Mouse (Mus musculus) liver, embryonic 16.5 days (tissue): Measurements from ENCODE around the gene Gm49336. TPM values are rescaled to one million over a fixed set of nuclear protein-coding genes. Genes with fewer than 3 reads are reported as not detected.

Source experiments
- ATAC-seq: fragments of 200-750 bp; cut with Nextera tagmentation; 2 replicates; pipeline ENCODE4 v1.8.0; 2017; ENCODE audit warnings: low read depth, mild to moderate bottlenecking, moderate number of reproducible peaks, moderate library complexity
- H3K27ac ChIP-seq: fragments of 300-500 bp; sonication (generic); 2 replicates; pipeline ENCODE4 v1.5.1; 2014; ENCODE audit warnings: mild to moderate bottlenecking, low read length
- H3K27me3 ChIP-seq: fragments of 300-500 bp; sonication (generic); 2 replicates; pipeline ENCODE4 v1.6.1; 2014; ENCODE audit warnings: low read depth, low read length, mixed read lengths; ENCODE audit not compliant: control insufficient read depth, insufficient read depth
- H3K36me3 ChIP-seq: fragments of 300-500 bp; sonication (generic); 2 replicates; pipeline ENCODE4 v1.6.1; 2014; ENCODE audit warnings: mild to moderate bottlenecking; ENCODE audit not compliant: control insufficient read depth, insufficient read depth
- H3K4me1 ChIP-seq: fragments of 300-500 bp; sonication (generic); 2 replicates; pipeline ENCODE4 v1.6.1; 2014; ENCODE audit warnings: low read depth, low read length, mixed read lengths; ENCODE audit not compliant: control insufficient read depth
- H3K4me2 ChIP-seq: fragments of 300-500 bp; sonication (generic); 2 replicates; pipeline ENCODE4 v1.6.1; 2014; ENCODE audit warnings: low read depth, low read length, mixed read lengths
- H3K4me3 ChIP-seq: fragments of 300-500 bp; sonication (generic); 2 replicates; pipeline ENCODE4 v1.5.1; 2014; ENCODE audit warnings: low read depth, mild to moderate bottlenecking, low read length
- H3K9ac ChIP-seq: fragments of 300-500 bp; sonication (generic); 2 replicates; pipeline ENCODE4 v1.6.1; 2014; ENCODE audit warnings: low read depth, low read length
- H3K9me3 ChIP-seq: fragments of 300-500 bp; sonication (generic); replicated peaks from 2 replicates; pipeline ENCODE4 v1.6.1; 2016; ENCODE audit warnings: low read length; ENCODE audit not compliant: control insufficient read depth
- WGBS: fragments of 180-500 bp; shearing (Covaris S2); extraction: QIAGEN DNeasy Blood & Tissue Kit; methylation state at CpG from one replicate; pipeline ENCODE4 v1.1.7; 2014; ENCODE audit not compliant: insufficient replicate concordance; 5-methylcytosine and 5-hydroxymethylcytosine counted together
- polyA plus RNA-seq: library from polyadenylated mRNA; unstranded; fragments of >200 nt; fragmentation: Nextera tagmentation; extraction: Ambion mirVana; gene quantifications from 2 replicates; pipeline ENCODE4 v1.2.1, GENCODE M21; 2015

Gm49336 gene
- polyA plus RNA-seq, 1 experiment from 2014 or later: 25.0 TPM

DNA sequence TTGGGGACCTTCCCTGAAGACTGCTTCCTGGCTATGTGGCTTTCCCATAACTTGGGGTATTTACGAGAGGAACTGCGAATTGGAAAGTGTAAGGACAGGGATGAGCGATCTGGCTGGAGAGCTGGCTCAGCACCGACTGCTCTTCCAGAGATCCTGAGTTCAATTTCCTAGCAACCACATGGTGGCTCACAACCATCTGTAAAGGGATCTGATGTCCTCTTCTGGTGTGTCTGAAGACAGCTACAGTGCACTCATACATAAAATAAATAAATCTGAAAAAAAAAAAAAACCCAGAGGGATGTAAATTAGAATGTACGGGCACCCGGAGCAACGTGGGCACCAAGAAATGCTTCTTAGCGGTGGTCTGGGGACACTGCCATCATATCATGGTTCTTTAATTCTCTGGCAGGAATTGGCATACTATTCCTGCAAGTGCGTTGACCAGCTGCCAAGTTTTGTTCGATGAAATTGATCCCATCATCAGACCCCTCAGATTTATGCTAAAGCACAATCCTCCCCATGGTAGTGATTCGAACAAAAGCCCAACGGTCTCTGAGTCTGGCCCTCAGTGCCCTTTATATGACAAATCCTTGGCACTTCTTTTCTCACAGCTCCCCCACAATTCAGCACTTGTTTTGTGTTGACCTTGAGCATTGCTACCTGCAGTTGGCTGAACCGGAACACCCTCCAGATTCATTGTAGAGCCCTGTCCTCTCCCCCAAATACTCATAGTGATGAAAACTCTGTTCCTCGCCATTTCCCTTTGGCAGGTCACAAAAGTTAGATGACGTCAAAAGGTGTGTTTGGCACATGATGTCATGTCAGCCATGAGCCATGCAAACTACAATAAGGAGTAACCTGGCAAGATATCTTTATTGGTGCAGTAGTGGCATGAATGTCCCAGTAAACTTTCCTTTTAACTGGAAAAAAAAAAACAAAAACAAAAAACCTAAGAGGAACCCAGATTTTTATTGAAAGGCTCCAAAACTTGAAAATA is 995 bp upstream of the Gm49336 start:
- Histone ChIP-seq H3K4me3 (peak overlapping the region; percentile 97), H3K4me1 (peaks cover 14% of the 10 kb centered on the region), H3K27ac (peak overlapping the region; percentile 91), H3K27me3 (no peaks in the 10 kb centered on the region), H3K9me3 (no peaks in the 10 kb centered on the region), H3K4me2 (peak overlapping the region; percentile 85), H3K36me3 (no peaks in the 10 kb centered on the region), H3K9ac (peak overlapping the region; percentile 87)
- ATAC-seq: peak; percentile 0; the same call in 1 of the 2 replicates
- WGBS: 15% methylated on average over 15 of the region's 15 CpGs

DNA sequence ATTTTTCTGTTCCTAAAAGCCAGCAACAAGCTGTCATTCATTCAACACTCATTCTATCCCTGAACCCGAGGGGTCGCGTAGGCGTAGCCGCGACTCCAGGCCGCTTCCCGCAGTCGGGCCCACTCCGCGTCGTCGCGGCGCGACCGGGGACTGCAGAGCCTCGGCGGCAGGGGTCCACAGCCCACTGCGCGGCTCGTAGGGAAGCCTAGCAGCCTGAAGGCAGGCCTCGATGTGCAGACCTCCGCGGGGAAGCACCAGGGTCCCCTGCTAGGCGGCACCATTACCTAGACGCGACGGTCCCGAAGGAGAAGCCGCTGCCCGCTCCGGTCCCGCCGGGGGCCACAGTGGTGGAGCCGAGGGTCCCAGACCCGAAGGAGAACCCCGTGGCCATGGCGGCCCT is 428 bp downstream of the Gm49336 start:
- under 1% methylated on average over 39 of the region's 39 CpGs for WGBS
- no peaks in the 10 kb centered on the region for H3K36me3 ChIP-seq
- H3K9ac ChIP-seq: peak overlapping the region; percentile 99
- peak; percentile 46 for ATAC-seq
- peak overlapping the region; percentile 97 for H3K4me3 ChIP-seq
- H3K9me3 ChIP-seq: no peaks in the 10 kb centered on the region
- H3K4me1 ChIP-seq: peaks cover 6% of the 10 kb centered on the region
- no peaks in the 10 kb centered on the region for H3K27me3 ChIP-seq
- peak overlapping the region; percentile 80 for H3K4me2 ChIP-seq
- H3K27ac ChIP-seq: peak overlapping the region; percentile 91

DNA sequence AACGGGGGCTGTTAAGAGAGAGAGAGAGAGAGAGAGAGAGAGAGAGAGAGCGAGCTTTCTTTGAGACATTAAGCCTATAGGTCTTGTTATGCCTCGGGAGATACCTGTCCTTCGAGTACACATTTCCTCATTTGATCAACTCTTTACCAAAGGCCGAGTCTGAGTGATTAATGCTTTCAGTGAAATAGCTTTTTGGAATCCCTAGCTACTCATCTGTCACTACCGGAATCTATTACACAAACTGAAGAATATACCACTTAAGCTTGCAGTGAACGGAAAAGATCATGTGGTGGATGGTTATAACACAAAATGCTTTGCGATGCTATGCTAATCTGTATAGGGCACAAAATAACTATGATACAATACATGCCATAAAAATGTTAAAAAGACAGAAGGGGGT is 941 bp downstream of the Gm49336 start:
- Histone ChIP-seq H3K27ac (peak overlapping the region; percentile 91), H3K4me3 (peak overlapping the region; percentile 97)

DNA sequence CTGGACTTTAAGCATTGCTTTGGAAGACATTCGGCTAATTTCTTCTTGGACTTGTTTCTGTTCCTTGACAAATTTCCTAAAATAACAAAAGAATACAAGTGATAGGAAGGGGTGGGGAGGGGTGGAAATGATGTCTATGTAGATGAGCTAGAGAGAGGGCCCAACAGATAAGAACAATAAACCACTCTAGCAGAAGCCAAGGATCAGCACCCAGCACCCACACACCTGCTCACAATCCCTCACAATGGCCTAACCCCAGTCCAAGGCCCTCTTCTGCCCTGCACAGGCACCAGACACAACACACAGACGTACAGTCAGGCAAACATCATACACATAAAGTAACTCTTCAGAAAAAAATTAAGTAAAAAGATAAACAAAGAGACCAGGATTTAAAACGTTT is 12.8 kb downstream of the Gm49336 start:
- Histone ChIP-seq H3K4me3 (no peak overlapping the region), H3K4me1 (no peaks in the 10 kb centered on the region), H3K4me2 (no peak overlapping the region), H3K36me3 (peaks cover 23% of the 10 kb centered on the region), H3K27me3 (no peaks in the 10 kb centered on the region), H3K9me3 (no peaks in the 10 kb centered on the region), H3K9ac (no peak overlapping the region), H3K27ac (no peak overlapping the region)
- ATAC-seq: no peak
- 73% methylated on average over 3 of the region's 3 CpGs for WGBS

More for the DNA sequence above, 941 bp downstream of the Gm49336 start:
- no peaks in the 10 kb centered on the region for H3K9me3 ChIP-seq
- H3K36me3 ChIP-seq: 0 out of 2 replicates have a peak, but pooled peaks cover under 1% of the 10 kb centered on the region
- no peaks in the 10 kb centered on the region for H3K27me3 ChIP-seq
- peak overlapping the region; percentile 99 for H3K9ac ChIP-seq
- ATAC-seq: no peak
- WGBS: 5% methylated on average over 8 of the region's 8 CpGs
- H3K4me2 ChIP-seq: peak overlapping the region; percentile 80
- peaks cover 6% of the 10 kb centered on the region for H3K4me1 ChIP-seq

DNA sequence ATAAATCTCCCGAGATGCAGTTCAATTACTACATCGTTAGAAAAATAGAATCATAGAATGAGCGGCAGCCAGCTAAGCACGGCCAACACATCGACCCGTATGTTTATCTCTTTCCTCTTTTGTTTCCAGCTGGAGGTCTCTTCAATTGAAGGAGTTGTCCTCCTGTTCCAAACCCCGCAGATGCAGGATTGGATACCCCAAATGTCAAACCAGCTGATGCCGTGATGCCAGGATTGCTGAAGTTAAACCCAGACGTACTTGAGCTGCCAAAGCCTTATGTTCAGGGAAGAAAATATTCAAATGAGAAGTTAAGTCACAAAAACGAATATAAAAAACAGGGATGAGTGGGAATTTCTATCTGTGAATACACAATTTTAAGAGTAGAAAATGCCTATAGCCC is 31.4 kb downstream of the Gm49336 start:
- Histone ChIP-seq H3K4me2 (no peak overlapping the region), H3K4me3 (no peak overlapping the region), H3K9ac (no peak overlapping the region), H3K4me1 (no peaks in the 10 kb centered on the region), H3K27ac (no peak overlapping the region), H3K27me3 (no peaks in the 10 kb centered on the region), H3K9me3 (no peaks in the 10 kb centered on the region), H3K36me3 (peaks cover 9% of the 10 kb centered on the region)
- WGBS: 80% methylated on average over 10 of the region's 10 CpGs
- ATAC-seq: no peak

DNA sequence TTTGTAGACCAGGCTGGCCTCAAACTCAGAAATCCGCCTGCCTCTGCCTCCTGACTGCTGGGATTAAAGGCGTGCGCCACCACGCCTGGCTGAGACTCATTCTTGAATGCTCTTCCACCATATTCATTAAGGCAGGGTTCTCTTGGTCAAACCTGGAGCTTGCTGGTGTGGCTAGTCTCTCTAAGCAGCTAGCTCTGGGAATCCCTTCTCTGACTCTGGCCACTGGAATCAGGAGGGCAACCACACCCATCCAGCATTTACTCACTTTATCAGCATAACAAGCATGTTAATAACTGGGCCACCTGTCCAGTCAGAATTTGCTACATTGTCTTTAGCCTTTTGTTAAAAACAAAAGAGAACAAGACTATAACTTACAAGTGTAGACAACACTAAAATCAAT is 33.7 kb downstream of the Gm49336 start:
- 90% methylated on average over 4 of the region's 4 CpGs for WGBS
- Histone ChIP-seq H3K4me1 (no peaks in the 10 kb centered on the region), H3K9ac (no peak overlapping the region), H3K36me3 (peaks cover 9% of the 10 kb centered on the region), H3K27me3 (no peaks in the 10 kb centered on the region), H3K27ac (no peak overlapping the region), H3K4me3 (no peak overlapping the region), H3K9me3 (no peaks in the 10 kb centered on the region), H3K4me2 (no peak overlapping the region)
- no peak for ATAC-seq

DNA sequence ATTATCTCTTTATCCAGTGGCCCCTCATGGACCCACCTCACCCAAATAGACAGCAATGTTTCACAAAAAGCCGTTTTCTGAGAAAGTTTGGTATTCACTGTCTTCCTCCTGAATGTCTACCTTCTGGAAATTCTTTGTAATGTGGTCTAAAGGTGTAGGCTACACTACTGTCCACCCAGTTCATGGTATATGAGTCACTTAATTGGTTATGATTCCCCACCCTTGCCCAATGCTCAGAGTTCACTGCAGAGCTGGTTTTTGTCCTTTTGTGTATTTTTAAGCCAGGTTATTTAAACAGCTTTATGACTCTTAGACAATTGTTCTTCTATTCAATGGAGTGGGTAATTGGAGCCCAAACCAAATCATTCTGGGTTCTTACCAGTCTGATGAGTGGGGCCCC is 35.2 kb downstream of the Gm49336 start:
- no peak overlapping the region for H3K9ac ChIP-seq
- H3K4me1 ChIP-seq: no peaks in the 10 kb centered on the region
- H3K27ac ChIP-seq: no peak overlapping the region
- 71% methylated on average over 1 of the region's 1 CpGs for WGBS
- H3K4me3 ChIP-seq: no peak overlapping the region
- ATAC-seq: no peak
- no peaks in the 10 kb centered on the region for H3K27me3 ChIP-seq
- H3K36me3 ChIP-seq: peaks cover 7% of the 10 kb centered on the region
- no peak overlapping the region for H3K4me2 ChIP-seq
- no peaks in the 10 kb centered on the region for H3K9me3 ChIP-seq

DNA sequence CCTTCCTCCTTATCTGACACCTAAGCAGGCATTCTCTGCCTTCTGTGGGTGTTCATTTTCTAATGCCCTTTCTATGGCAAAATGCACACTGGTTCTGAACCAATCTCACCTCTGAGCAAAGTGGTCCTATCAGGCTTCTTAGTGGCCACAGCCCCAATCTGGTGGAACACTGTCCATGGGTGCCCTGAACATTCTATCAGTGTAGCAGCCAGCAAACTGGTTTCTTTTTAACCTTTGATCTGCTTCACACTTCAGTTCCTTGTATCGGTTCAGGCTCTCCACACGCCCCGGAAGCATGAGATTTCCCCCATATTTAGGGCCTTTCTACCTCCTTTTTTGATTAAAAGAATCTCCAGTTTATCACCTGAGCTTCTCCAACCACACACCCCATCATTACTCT is 36.3 kb downstream of the Gm49336 start:
- WGBS: 91% methylated on average over 3 of the region's 3 CpGs
- Histone ChIP-seq H3K4me1 (no peaks in the 10 kb centered on the region), H3K27ac (no peak overlapping the region), H3K9ac (no peak overlapping the region), H3K9me3 (no peaks in the 10 kb centered on the region), H3K27me3 (no peaks in the 10 kb centered on the region), H3K36me3 (peaks cover 3% of the 10 kb centered on the region), H3K4me2 (no peak overlapping the region), H3K4me3 (no peak overlapping the region)
- no peak for ATAC-seq

DNA sequence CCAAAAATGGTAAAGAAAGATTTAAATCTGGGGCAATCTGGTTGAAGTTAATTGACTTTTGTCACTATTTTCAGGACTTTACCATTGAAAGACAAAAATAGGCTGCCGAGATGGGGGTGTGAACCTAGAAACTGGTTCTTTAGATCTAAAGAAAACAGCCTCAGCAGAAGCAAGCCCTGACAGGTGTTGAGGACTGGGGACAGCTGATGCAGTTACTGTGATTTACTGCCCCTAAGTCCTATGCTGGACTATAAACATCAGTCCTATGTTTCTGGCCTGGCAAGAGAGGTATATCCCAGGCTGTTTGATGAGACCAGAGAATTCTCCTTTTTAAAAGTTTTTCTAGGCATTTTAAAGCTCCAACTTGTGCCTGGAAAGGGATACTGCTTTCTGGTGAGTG is 37.3 kb downstream of the Gm49336 start:
- 62% methylated on average over 1 of the region's 1 CpGs for WGBS
- Histone ChIP-seq H3K4me2 (no peak overlapping the region), H3K4me3 (no peak overlapping the region), H3K27ac (no peak overlapping the region), H3K9ac (no peak overlapping the region), H3K36me3 (no peaks in the 10 kb centered on the region), H3K4me1 (no peaks in the 10 kb centered on the region), H3K27me3 (no peaks in the 10 kb centered on the region), H3K9me3 (no peaks in the 10 kb centered on the region)
- no peak for ATAC-seq
